Mouse (Mus musculus) embryonic facial prominence, embryonic 12.5 days (tissue): ENCODE measurements around the gene Prpf19. TPM values are rescaled to one million over a fixed set of nuclear protein-coding genes. Genes with fewer than 3 reads are reported as not detected.

Source experiments
- ATAC-seq: fragments of 200-750 bp; cut with Nextera tagmentation; 2 replicates; pipeline ENCODE4 v1.8.0; 2017; ENCODE audit not compliant: insufficient number of reproducible peaks, insufficient read depth, low FRiP score, low TSS enrichment
- H3K27ac ChIP-seq: fragments of 300-500 bp; sonication (generic); 2 replicates; pipeline ENCODE4 v1.5.1; 2016; ENCODE audit warnings: mild to moderate bottlenecking
- H3K27me3 ChIP-seq: fragments of 300-500 bp; sonication (generic); 2 replicates; pipeline ENCODE4 v1.6.1; 2016; ENCODE audit warnings: mild to moderate bottlenecking, moderate library complexity
- H3K36me3 ChIP-seq: fragments of 300-500 bp; sonication (generic); 2 replicates; pipeline ENCODE4 v1.6.1; 2016; ENCODE audit warnings: mild to moderate bottlenecking
- H3K4me1 ChIP-seq: fragments of 300-500 bp; sonication (generic); 2 replicates; pipeline ENCODE4 v1.6.1; 2016
- H3K4me2 ChIP-seq: fragments of 300-500 bp; sonication (generic); replicated peaks from 2 replicates; pipeline ENCODE4 v1.6.1; 2016; ENCODE audit warnings: mild to moderate bottlenecking, moderate library complexity
- H3K4me3 ChIP-seq: fragments of 300-500 bp; sonication (generic); 2 replicates; pipeline ENCODE4 v1.5.1; 2016; ENCODE audit warnings: mild to moderate bottlenecking
- H3K9ac ChIP-seq: fragments of 300-500 bp; sonication (generic); 2 replicates; pipeline ENCODE4 v1.6.1; 2016; ENCODE audit warnings: mild to moderate bottlenecking, moderate library complexity
- H3K9me3 ChIP-seq: fragments of 300-500 bp; sonication (generic); 2 replicates; pipeline ENCODE4 v1.6.1; 2016; ENCODE audit warnings: mild to moderate bottlenecking, moderate library complexity
- WGBS: fragments of 180-500 bp; shearing (Covaris S2); methylation state at CpG from one replicate; pipeline ENCODE4 v1.1.7; 2016; 5-methylcytosine and 5-hydroxymethylcytosine counted together
- polyA plus RNA-seq: library from polyadenylated mRNA; unstranded; fragments of >200 nt; fragmentation: Nextera tagmentation; extraction: Ambion mirVana; gene quantifications from 2 replicates; pipeline ENCODE4 v1.2.1, GENCODE M21; 2016

Gene Prpf19
- 41.5 and 42.1 TPM in 2 replicates for polyA plus RNA-seq

DNA sequence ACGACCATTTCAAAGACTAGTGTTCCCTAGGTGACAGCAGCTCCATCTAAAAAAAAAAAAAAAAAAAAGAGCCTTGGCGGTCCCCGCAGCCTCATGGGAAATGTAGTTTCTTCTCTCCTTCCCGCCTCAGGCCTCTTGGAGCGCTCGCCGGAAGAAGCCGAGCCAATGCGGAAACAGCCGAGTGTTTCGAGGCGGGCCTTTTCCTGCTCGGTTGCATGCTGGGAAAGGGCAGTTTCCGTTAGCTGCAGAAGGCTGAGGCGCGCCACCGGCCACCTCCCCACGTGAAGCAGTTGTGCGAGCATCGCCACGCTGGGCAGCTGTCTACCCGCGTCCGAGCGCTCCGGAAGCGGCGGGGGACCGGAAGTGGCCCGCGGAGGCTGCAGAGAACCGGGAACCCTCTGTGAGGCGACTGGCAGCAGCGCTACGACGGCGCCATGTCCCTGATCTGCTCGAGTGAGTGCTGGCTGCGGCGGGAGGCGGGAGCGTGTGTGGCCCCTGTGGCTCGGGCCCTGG is at the start of gene Prpf19:
Prpf19 (plus strand) TSS at position 216 of the 513 bp plus-strand sequence.
- H3K27me3 ChIP-seq: no peaks in the 10 kb centered on the region
- ATAC-seq: peak; percentile 83
- H3K27ac ChIP-seq: peak within 1 kb of the TSS; percentile 94
- H3K9ac ChIP-seq: peak within 1 kb of the TSS; percentile 94
- H3K4me3 ChIP-seq: peak within 1 kb of the TSS; percentile 91
- peaks cover 12% of the 10 kb centered on the region for H3K4me1 ChIP-seq
- under 1% methylated on average over 43 of the region's 43 CpGs for WGBS
- H3K9me3 ChIP-seq: no peaks in the 10 kb centered on the region
- peaks cover 27% of the 10 kb centered on the region for H3K36me3 ChIP-seq
- peak within 1 kb of the TSS; percentile 80 for H3K4me2 ChIP-seq

DNA sequence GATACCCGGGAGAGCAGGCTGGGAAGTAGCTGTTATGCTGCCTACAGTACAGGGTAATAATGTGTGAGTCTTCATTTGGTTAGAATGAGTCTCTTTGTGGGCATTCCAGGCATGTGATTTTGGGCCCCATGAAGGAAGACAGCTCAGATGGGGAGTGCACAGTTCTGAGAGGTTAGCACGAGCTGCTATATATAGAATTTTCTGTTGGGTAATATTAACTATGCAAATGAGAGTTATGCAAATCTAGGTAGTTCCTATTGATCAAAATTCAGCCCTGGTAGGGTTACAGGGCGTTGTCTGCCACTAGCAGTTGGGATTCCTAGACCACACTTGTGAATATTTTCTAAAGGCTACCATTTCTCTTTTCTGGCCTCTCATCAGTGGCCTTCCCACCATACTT is 49.6 kb upstream of the Prpf19 start:
- ATAC-seq: no peak
- WGBS: 89% methylated on average over 3 of the region's 3 CpGs
- no peaks in the 10 kb centered on the region for H3K9me3 ChIP-seq
- H3K27me3 ChIP-seq: no peaks in the 10 kb centered on the region
- H3K27ac ChIP-seq: no peak overlapping the region
- H3K4me3 ChIP-seq: no peak overlapping the region
- H3K9ac ChIP-seq: no peak overlapping the region
- no peaks in the 10 kb centered on the region for H3K36me3 ChIP-seq
- H3K4me1 ChIP-seq: peaks cover 5% of the 10 kb centered on the region; the same call in 1 of the 2 replicates
- H3K4me2 ChIP-seq: no peak overlapping the region

DNA sequence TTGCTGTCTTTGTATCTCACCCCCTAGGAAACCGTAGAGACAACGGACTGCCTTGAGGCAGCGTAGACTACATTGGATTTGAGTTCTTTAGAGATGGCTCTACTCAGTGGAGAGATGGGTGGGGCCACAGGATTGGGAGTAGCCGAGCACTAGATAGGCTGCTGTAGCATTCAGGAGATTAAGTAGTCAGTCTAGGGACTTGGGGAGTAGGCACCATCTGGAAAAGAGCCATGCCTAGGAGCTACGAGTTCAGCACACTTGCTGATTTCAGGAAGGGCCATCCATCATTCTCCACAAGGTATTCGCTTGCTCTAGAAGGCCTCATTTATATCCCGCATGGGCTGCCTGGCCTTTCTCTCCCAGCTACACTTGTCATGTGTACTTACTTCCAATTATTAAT is 48.9 kb upstream of the Prpf19 start:
- no peak overlapping the region for H3K4me2 ChIP-seq
- H3K27me3 ChIP-seq: no peaks in the 10 kb centered on the region
- H3K36me3 ChIP-seq: no peaks in the 10 kb centered on the region
- ATAC-seq: no peak
- 74% methylated on average over 7 of the region's 7 CpGs for WGBS
- H3K4me3 ChIP-seq: no peak overlapping the region
- H3K9me3 ChIP-seq: no peaks in the 10 kb centered on the region
- H3K9ac ChIP-seq: no peak overlapping the region
- peaks cover 5% of the 10 kb centered on the region; the same call in 1 of the 2 replicates for H3K4me1 ChIP-seq
- no peak overlapping the region for H3K27ac ChIP-seq

GRCm38 (mm10) chr19:10847311-10848087 is 47.5 kb upstream of the Prpf19 start:
- WGBS: 62% methylated on average over 3 of the region's 3 CpGs
- Histone ChIP-seq H3K27ac (no peak overlapping the region), H3K9ac (no peak overlapping the region), H3K4me1 (no peaks in the 10 kb centered on the region), H3K4me3 (no peak overlapping the region), H3K27me3 (no peaks in the 10 kb centered on the region), H3K36me3 (no peaks in the 10 kb centered on the region), H3K4me2 (no peak overlapping the region), H3K9me3 (no peaks in the 10 kb centered on the region)
- no peak for ATAC-seq

GRCm38 (mm10) chr19:10855422-10855821 is 39.6 kb upstream of the Prpf19 start:
- 84% methylated on average over 3 of the region's 3 CpGs for WGBS
- Histone ChIP-seq H3K9ac (no peak overlapping the region), H3K9me3 (no peaks in the 10 kb centered on the region), H3K36me3 (peaks cover 47% of the 10 kb centered on the region), H3K27ac (no peak overlapping the region), H3K4me1 (no peaks in the 10 kb centered on the region), H3K4me3 (no peak overlapping the region), H3K27me3 (no peaks in the 10 kb centered on the region), H3K4me2 (no peak overlapping the region)
- ATAC-seq: no peak

DNA sequence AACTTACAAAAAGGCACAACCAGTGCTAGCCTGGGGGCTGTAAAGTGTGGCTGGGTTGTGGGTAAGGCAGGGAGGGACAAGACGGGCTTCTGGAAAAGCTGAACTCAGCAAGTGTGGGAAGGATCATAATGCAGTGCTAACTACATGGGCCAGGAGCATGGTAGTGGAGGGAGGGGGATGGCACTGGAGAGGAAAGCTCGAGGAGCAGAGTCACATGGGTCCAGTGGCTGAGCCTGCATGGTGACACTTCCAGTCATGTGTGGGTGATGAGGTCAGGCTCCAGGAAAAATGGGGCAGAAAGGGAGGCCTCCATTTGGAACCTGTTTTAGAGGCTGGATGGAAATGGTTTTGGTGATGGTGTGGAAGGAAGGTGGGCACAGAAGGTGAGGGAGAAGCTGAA is 38.5 kb upstream of the Prpf19 start:
- Histone ChIP-seq H3K4me2 (no peak overlapping the region), H3K4me1 (no peaks in the 10 kb centered on the region), H3K9ac (no peak overlapping the region), H3K27me3 (no peaks in the 10 kb centered on the region), H3K36me3 (peaks cover 57% of the 10 kb centered on the region), H3K4me3 (no peak overlapping the region), H3K9me3 (no peaks in the 10 kb centered on the region), H3K27ac (no peak overlapping the region)
- WGBS: 69% methylated on average over 2 of the region's 2 CpGs
- ATAC-seq: no peak

- 45% methylated on average over 22 of the region's 22 CpGs for WGBS
- H3K36me3 ChIP-seq: peaks cover 93% of the 10 kb centered on the region
- no peaks in the 10 kb centered on the region for H3K27me3 ChIP-seq
- no peak overlapping the region for H3K4me2 ChIP-seq
- ATAC-seq: no peak
- no peak overlapping the region for H3K4me3 ChIP-seq
- no peak overlapping the region for H3K9ac ChIP-seq
- H3K27ac ChIP-seq: no peak overlapping the region
- H3K4me1 ChIP-seq: no peaks in the 10 kb centered on the region
- H3K9me3 ChIP-seq: no peaks in the 10 kb centered on the region
Observed at GRCm38 (mm10) chr19:10860072-10860497, 34.9 kb upstream of the Prpf19 start.

DNA sequence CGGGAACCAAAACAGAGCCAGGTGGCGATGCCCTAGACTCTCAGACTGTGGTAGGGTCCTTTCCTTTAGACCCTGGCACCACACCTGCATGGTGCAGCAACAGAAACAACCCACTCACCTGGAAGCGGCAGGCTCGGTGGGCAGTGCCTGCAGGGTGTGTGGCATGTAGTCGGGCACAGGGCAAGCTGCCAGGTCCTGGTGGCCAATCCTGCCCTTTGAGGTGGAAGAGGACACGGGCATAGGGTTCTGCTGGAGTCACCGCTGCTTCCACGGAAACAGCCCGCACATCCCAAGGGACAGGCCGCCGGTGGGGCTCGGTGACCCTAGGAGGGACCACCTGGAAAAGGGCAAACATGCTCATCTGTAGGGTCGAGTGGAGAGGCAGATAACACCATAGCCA is 28.7 kb upstream of the Prpf19 start:
- Histone ChIP-seq H3K27me3 (no peaks in the 10 kb centered on the region), H3K4me1 (peaks cover 22% of the 10 kb centered on the region), H3K9ac (no peak overlapping the region), H3K36me3 (peaks cover 63% of the 10 kb centered on the region), H3K4me2 (no peak overlapping the region), H3K4me3 (no peak overlapping the region), H3K27ac (no peak overlapping the region), H3K9me3 (no peaks in the 10 kb centered on the region)
- WGBS: 92% methylated on average over 13 of the region's 13 CpGs
- ATAC-seq: no peak

GRCm38 (mm10) chr19:10867946-10868622 is 26.9 kb upstream of the Prpf19 start:
- Histone ChIP-seq H3K4me2 (peak overlapping the region; percentile 79), H3K4me3 (peak overlapping the region; percentile 80), H3K27ac (no peak overlapping the region), H3K27me3 (no peaks in the 10 kb centered on the region), H3K9me3 (no peaks in the 10 kb centered on the region), H3K36me3 (peaks cover 63% of the 10 kb centered on the region), H3K4me1 (peaks cover 22% of the 10 kb centered on the region), H3K9ac (peak overlapping the region; percentile 86)
- WGBS: 22% methylated on average over 5 of the region's 5 CpGs
- ATAC-seq: no peak

DNA sequence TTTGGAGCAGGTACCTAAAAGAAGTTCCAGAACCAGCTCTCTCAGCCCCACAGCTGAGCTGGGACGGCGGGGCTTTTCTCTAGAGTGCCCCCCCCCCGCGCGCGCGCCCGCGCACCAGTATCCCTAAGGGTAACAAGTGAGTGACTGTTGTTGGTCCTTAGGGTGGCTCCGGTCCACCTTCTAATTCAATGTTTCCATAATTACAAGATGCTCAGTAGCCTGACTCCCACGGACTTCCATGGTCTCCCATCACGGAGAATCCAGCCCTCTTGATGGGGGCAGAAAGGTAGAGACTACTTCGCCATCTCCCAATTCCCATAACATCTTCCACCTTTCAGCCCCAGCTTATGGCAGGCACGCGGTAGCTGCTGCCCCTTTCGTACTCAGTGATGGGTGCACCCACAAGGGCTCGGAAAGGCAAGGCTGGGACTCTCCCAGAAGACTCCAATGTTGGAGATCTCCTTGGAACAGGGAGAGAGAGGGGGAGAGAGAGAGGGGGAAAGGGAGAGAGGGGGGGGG is 26.3 kb upstream of the Prpf19 start:
- WGBS: under 1% methylated on average over 17 of the region's 17 CpGs
- Histone ChIP-seq H3K27me3 (no peaks in the 10 kb centered on the region), H3K4me2 (peak overlapping the region; percentile 79), H3K4me1 (peaks cover 22% of the 10 kb centered on the region), H3K4me3 (peak overlapping the region; percentile 80), H3K27ac (peak overlapping the region; percentile 87; the same call in 1 of the 2 replicates), H3K9ac (peak overlapping the region; percentile 86), H3K9me3 (no peaks in the 10 kb centered on the region), H3K36me3 (peaks cover 63% of the 10 kb centered on the region)
- no peak for ATAC-seq

GRCm38 (mm10) chr19:10869241-10869885 is 25.7 kb upstream of the Prpf19 start:
- H3K4me3 ChIP-seq: peak overlapping the region; percentile 80
- no peaks in the 10 kb centered on the region for H3K27me3 ChIP-seq
- peaks cover 63% of the 10 kb centered on the region for H3K36me3 ChIP-seq
- peak overlapping the region; percentile 87 for H3K27ac ChIP-seq
- ATAC-seq: peak; percentile 88
- peak overlapping the region; percentile 79 for H3K4me2 ChIP-seq
- H3K4me1 ChIP-seq: peaks cover 22% of the 10 kb centered on the region
- H3K9ac ChIP-seq: peak overlapping the region; percentile 86
- H3K9me3 ChIP-seq: no peaks in the 10 kb centered on the region
- WGBS: under 1% methylated on average over 43 of the region's 43 CpGs
